ENCODE assay signal across 31 mouse cellular contexts in the genomic region with DNA sequence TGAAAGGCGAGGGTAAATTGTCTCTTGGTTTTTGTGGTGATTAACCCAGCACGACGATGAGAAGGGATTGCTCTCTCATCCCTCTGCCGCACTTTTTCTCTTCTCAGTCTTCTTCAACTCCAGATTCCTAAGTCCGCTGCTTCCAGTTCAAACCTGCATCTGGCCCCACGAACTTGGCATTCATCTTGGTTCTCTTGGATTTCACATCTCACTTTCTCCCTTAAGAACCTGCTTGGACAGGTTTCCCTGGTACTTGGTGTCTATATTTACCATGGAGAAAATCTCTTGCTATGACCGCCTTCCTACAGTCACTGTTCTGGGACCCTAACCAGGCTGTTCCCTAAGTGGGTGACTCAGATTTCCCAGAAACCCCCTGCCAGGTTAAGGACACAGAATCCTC.
"Had no signal": no experiment of that assay in that cellular context is flagged by ENCODE, and none has a peak within 500 bp of the region (broad histone marks: within the 10 kb centered on the region; RNA-seq: fewer than 3 reads in every experiment).

No protein-coding gene starts in this region.

- DNase-seq: left cerebral cortex, postnatal 4 days; liver; liver, embryonic 13.5 days; liver, postnatal 0 days; lung, adult 18-20 months; lung, adult 2 months; lung, embryonic 14.5 days; lung, postnatal 10 days; lung, postnatal 14 days; lung, postnatal 36 days; lung, postnatal 4 days had no signal

- H3K9ac ChIP-seq: limb, embryonic 12.5 days; limb, embryonic 13.5 days; limb, embryonic 15.5 days; liver, embryonic 12.5 days; liver, embryonic 13.5 days; liver, embryonic 14.5 days; liver, embryonic 15.5 days; liver, postnatal 0 days; lung, embryonic 14.5 days; lung, embryonic 15.5 days; midbrain, embryonic 12.5 days; midbrain, embryonic 13.5 days; midbrain, embryonic 15.5 days; neural tube, embryonic 12.5 days had no signal

- H3K27me3 ChIP-seq: limb, embryonic 12.5 days; limb, embryonic 13.5 days; limb, embryonic 15.5 days; liver, embryonic 12.5 days; liver, embryonic 13.5 days; liver, embryonic 15.5 days; lung, embryonic 15.5 days; megakaryocyte, embryonic 14.5 days; midbrain, embryonic 12.5 days; midbrain, embryonic 13.5 days; midbrain, embryonic 15.5 days; neural tube, embryonic 12.5 days had no signal

- H3K36me3 ChIP-seq: limb, embryonic 10.5 days; limb, embryonic 12.5 days; limb, embryonic 13.5 days; limb, embryonic 15.5 days; liver, embryonic 12.5 days; liver, embryonic 13.5 days; liver, embryonic 15.5 days; lung, embryonic 15.5 days; midbrain, embryonic 10.5 days; midbrain, embryonic 12.5 days; midbrain, embryonic 13.5 days; midbrain, embryonic 15.5 days; neural tube, embryonic 12.5 days had no signal

- H3K9me3 ChIP-seq: limb, embryonic 10.5 days; limb, embryonic 12.5 days; limb, embryonic 13.5 days; limb, embryonic 15.5 days; liver, embryonic 12.5 days; liver, embryonic 13.5 days; liver, embryonic 15.5 days; lung, embryonic 15.5 days; megakaryocyte, embryonic 14.5 days; midbrain, embryonic 10.5 days; midbrain, embryonic 12.5 days; midbrain, embryonic 13.5 days; midbrain, embryonic 15.5 days; neural tube, embryonic 12.5 days had no signal

- H3K4me2 ChIP-seq: limb, embryonic 12.5 days; limb, embryonic 13.5 days; limb, embryonic 15.5 days; liver, embryonic 11.5 days; liver, embryonic 12.5 days; liver, embryonic 13.5 days; liver, embryonic 15.5 days; lung, embryonic 14.5 days; lung, embryonic 15.5 days; midbrain, embryonic 11.5 days; midbrain, embryonic 12.5 days; midbrain, embryonic 13.5 days; midbrain, embryonic 15.5 days; neural tube, embryonic 12.5 days had no signal

- H3K4me3 ChIP-seq: limb, embryonic 10.5 days; limb, embryonic 12.5 days; limb, embryonic 13.5 days; limb, embryonic 15.5 days; liver, embryonic 12.5 days; liver, embryonic 13.5 days; liver, embryonic 15.5 days; lung, embryonic 15.5 days; megakaryocyte, embryonic 14.5 days; midbrain, embryonic 10.5 days; midbrain, embryonic 12.5 days; midbrain, embryonic 13.5 days; midbrain, embryonic 15.5 days; myocyte; neural tube, embryonic 12.5 days had no signal

- H3K4me1 ChIP-seq: limb, embryonic 10.5 days; limb, embryonic 12.5 days; limb, embryonic 13.5 days; limb, embryonic 15.5 days; liver, embryonic 12.5 days; liver, embryonic 13.5 days; liver, embryonic 15.5 days; lung, embryonic 15.5 days; megakaryocyte, embryonic 14.5 days; midbrain, embryonic 10.5 days; neural tube, embryonic 12.5 days had no signal

- ATAC-seq: liver, embryonic 12.5 days; liver, postnatal 0 days; lung, postnatal 0 days; midbrain, embryonic 13.5 days; midbrain, embryonic 15.5 days; midbrain, embryonic 16.5 days had no signal

- H3K27ac ChIP-seq: limb, embryonic 10.5 days; limb, embryonic 12.5 days; limb, embryonic 13.5 days; limb, embryonic 15.5 days; liver, embryonic 12.5 days; liver, embryonic 13.5 days; liver, embryonic 14.5 days; liver, embryonic 15.5 days; lung, embryonic 15.5 days; macrophage; midbrain, embryonic 10.5 days; midbrain, embryonic 12.5 days; midbrain, embryonic 13.5 days; midbrain, embryonic 15.5 days; neural tube, embryonic 12.5 days had no signal
